8 mouse cellular contexts compared by ENCODE assay signal in genomic region chr11:20543453-20544120, GRCm38 (mm10). TPM values are rescaled to one million over a fixed set of nuclear protein-coding genes. Genes with fewer than 3 reads are reported as not detected.
DNase-seq lines count a peak whose midpoint lies in the region; ATAC-seq and TF ChIP-seq lines count a peak whose summit lies in the region.

No protein-coding gene starts in this region.

- peak overlapping the region; percentile 93 for H3K4me3 ChIP-seq in heart, embryonic 16.5 days (ENCODE audit: low read length)
- peak overlapping the region; percentile 78 for H3K4me3 ChIP-seq in ES-Bruce4 (ENCODE audit: low read depth, low read length)
- H3K4me3 ChIP-seq in forebrain, postnatal 0 days (ENCODE audit: low read depth, low read length), result peak overlapping the region; percentile 91

- H3K36me3 ChIP-seq in heart, embryonic 16.5 days (ENCODE audit: control insufficient read depth, insufficient read depth), result no peaks in the 10 kb centered on the region
- 0 out of 2 replicates have a peak, but pooled peaks cover under 1% of the 10 kb centered on the region for H3K36me3 ChIP-seq in ES-Bruce4 (ENCODE audit: control insufficient read depth, insufficient read depth, low read length, poor library complexity, severe bottlenecking)
- H3K36me3 ChIP-seq in forebrain, postnatal 0 days (ENCODE audit: insufficient read depth), result no peaks in the 10 kb centered on the region

- no peak for TF ChIP-seq EP300 in ES-Bruce4 (IDR thresholded peaks at IDR 0.05; ENCODE audit: insufficient read depth, low read depth, low read length)

- H3K27me3 ChIP-seq in heart, embryonic 16.5 days (ENCODE audit: control insufficient read depth, insufficient read depth, low read length), result no peaks in the 10 kb centered on the region
- no peaks in the 10 kb centered on the region for H3K27me3 ChIP-seq in ES-Bruce4 (ENCODE audit: control insufficient read depth, insufficient read depth, low read length, poor library complexity, severe bottlenecking)
- no peaks in the 10 kb centered on the region for H3K27me3 ChIP-seq in forebrain, postnatal 0 days (ENCODE audit: insufficient read depth, low read length)

- H3K9ac ChIP-seq in heart, embryonic 16.5 days (ENCODE audit: low read length), result peak overlapping the region; percentile 87
- H3K9ac ChIP-seq in ES-Bruce4 (ENCODE audit: low read depth, poor library complexity, severe bottlenecking), result peak overlapping the region; percentile 84
- H3K9ac ChIP-seq in forebrain, postnatal 0 days, result peak overlapping the region; percentile 83

- peak overlapping the region; percentile 79 for H3K4me2 ChIP-seq in heart, embryonic 16.5 days (ENCODE audit: low read depth, low read length)
- H3K4me2 ChIP-seq in forebrain, postnatal 0 days (ENCODE audit: low read depth), result peak overlapping the region; percentile 84

- no peak for TF ChIP-seq CTCF in ES-Bruce4 (IDR thresholded peaks at IDR 0.05; ENCODE audit: low read depth, low read length)
- TF ChIP-seq CTCF in forebrain, postnatal 0 days (IDR thresholded peaks at IDR 0.05; ENCODE audit: low read depth), result no peak

- no peaks in the 10 kb centered on the region for H3K9me3 ChIP-seq in heart, embryonic 16.5 days (replicated peaks; ENCODE audit: control insufficient read depth, low read length)
- H3K9me3 ChIP-seq in ES-Bruce4 (replicated peaks; ENCODE audit: control insufficient read depth, insufficient read depth, low read length, poor library complexity, severe bottlenecking), result no peaks in the 10 kb centered on the region
- H3K9me3 ChIP-seq in forebrain, postnatal 0 days (ENCODE audit: low read length), result no peaks in the 10 kb centered on the region

- DNase-seq in heart, postnatal 25 days (ENCODE audit: low spot score), result no peak
- peak; percentile 88 for DNase-seq in cerebellum, adult 9-10 months
- peak; percentile 61 for DNase-seq in forebrain, postnatal 0 days
- DNase-seq in layer of hippocampus, postnatal 25 days (ENCODE audit: extremely low spot score in 1 of 2, low spot score in 1 of 2), result peak; percentile 15 to 35
- peak; percentile 39 for DNase-seq in mesoderm, embryonic 11.5 days (ENCODE audit: low read depth, low spot score)
- DNase-seq in ovary, adult 18-20 months (ENCODE audit: low spot score), result no peak

- H3K4me1 ChIP-seq in heart, embryonic 16.5 days (ENCODE audit: control insufficient read depth, insufficient read depth, low read length), result peaks cover 10% of the 10 kb centered on the region
- no peaks in the 10 kb centered on the region for H3K4me1 ChIP-seq in ES-Bruce4 (ENCODE audit: control insufficient read depth, insufficient read depth, low read length)
- 0 out of 2 replicates have a peak, but pooled peaks cover 6% of the 10 kb centered on the region for H3K4me1 ChIP-seq in forebrain, postnatal 0 days (ENCODE audit: insufficient read depth)

- no peak for ATAC-seq in heart, embryonic 16.5 days (replicated peaks; ENCODE audit: extremely low read depth, insufficient read depth, low FRiP score)
- no peak; the same call in 1 of the 2 replicates for ATAC-seq in forebrain, postnatal 0 days

- TF ChIP-seq POLR2A in ES-Bruce4 (IDR thresholded peaks at IDR 0.05; ENCODE audit: insufficient read depth, low read length), result no peak

- peak overlapping the region; percentile 96 for H3K27ac ChIP-seq in heart, embryonic 16.5 days (ENCODE audit: low read length)
- H3K27ac ChIP-seq in ES-Bruce4 (ENCODE audit: insufficient read depth, low read length), result peak overlapping the region; percentile 78
- H3K27ac ChIP-seq in forebrain, postnatal 0 days (ENCODE audit: low read depth, low read length), result peak overlapping the region; percentile 87

- intact Hi-C loops in heart, postnatal 25 days (cut with DNase I), result loop anchor here (2.0 to 10.0 kb wide), 5 partner anchors 49 to 691 kb away; partner anchors contain the start of genes Slc1a4 and Vps54

- under 1% methylated on average over 51 of the region's 51 CpGs for WGBS in heart, embryonic 16.5 days
- under 1% methylated on average over 50 of the region's 51 CpGs for WGBS in forebrain, postnatal 0 days

RNA-seq across cellular contexts. Expression of gene Sertad2, which starts 0.5 kb away (rescaled TPM):
- polyA plus RNA-seq in heart, embryonic 16.5 days (2015; fragmentation: Nextera tagmentation; extraction: Ambion mirVana), result 30.9 and 37.0 TPM in 2 replicates
- total RNA-seq in heart, postnatal 25 days (2021), result 10 to 100 TPM; 18.0 to 21.5 TPM
- polyA plus RNA-seq in ES-Bruce4 (2011; ENCODE audit: insufficient read depth, insufficient read length, low read depth, missing spikeins), result 23.1 and 29.0 TPM in 2 replicates
- 14.8 and 17.7 TPM in 2 replicates for total RNA-seq in forebrain, postnatal 0 days (2014; rRNA removed)
- polyA plus RNA-seq in forebrain, postnatal 0 days (2015; fragmentation: Nextera tagmentation; extraction: Ambion mirVana), result 29.8 and 38.3 TPM in 2 replicates
- total RNA-seq in layer of hippocampus, postnatal 25 days (2021), result 10 to 100 TPM; 19.0 to 25.1 TPM

Comparison
In these comparisons a context has a peak if more than half of its experiments do, and no peak if none do; other contexts are left out.
1. DNase-seq: peak in cerebellum, adult 9-10 months (single experiment), forebrain, postnatal 0 days (single experiment), layer of hippocampus, postnatal 25 days (2 of 2) and mesoderm, embryonic 11.5 days (single experiment); none in heart, postnatal 25 days (single experiment) and ovary, adult 18-20 months (single experiment).
2. Peak in every context shown above with its lines, with median percentiles within 50 percentile points of each other: H3K27ac ChIP-seq, H3K4me3 ChIP-seq and H3K9ac ChIP-seq.